Mouse (Mus musculus) embryonic fibroblast, embryonic 13.5 days (primary cell): ENCODE measurements at regions not wholly inside any gene's neighbourhood (a gene's known extent, or its start where the extent isn't known, plus 50 kb on each side); places are given as distances from the start of the nearest gene placed in this dataset.

ENCODE experiments used
- H3K27ac ChIP-seq: 2 replicates; pipeline ENCODE4 v1.5.1; 2012; ENCODE audit warnings: low read length, control low read depth, inconsistent platforms; ENCODE audit not compliant: insufficient read depth
- H3K4me1 ChIP-seq: 2 replicates; pipeline ENCODE4 v1.6.1; 2011; ENCODE audit warnings: low read length; ENCODE audit not compliant: control insufficient read depth, insufficient read depth
- H3K4me3 ChIP-seq: 2 replicates; pipeline ENCODE4 v1.5.1; 2011; ENCODE audit warnings: mild to moderate bottlenecking, control low read depth, low read length; ENCODE audit not compliant: insufficient read depth
- CTCF ChIP-seq: IDR thresholded peaks from 2 replicates; pipeline ENCODE4 v1.5.1; 2011; ENCODE audit warnings: mild to moderate bottlenecking, control low read depth, low read length, moderate library complexity, borderline replicate concordance; ENCODE audit not compliant: insufficient read depth
- POLR2A ChIP-seq: IDR thresholded peaks from 2 replicates; pipeline ENCODE4 v1.6.1; 2011; ENCODE audit warnings: low read depth, mild to moderate bottlenecking, control low read depth, low read length, moderate library complexity

- no peaks in the 10 kb centered on the region; the same call in 1 of the 2 replicates for H3K4me1 ChIP-seq
- TF ChIP-seq POLR2A (no peak), CTCF (no peak)
- H3K4me3 ChIP-seq = no peak overlapping the region
- no peak overlapping the region for H3K27ac ChIP-seq
These were observed 235.4 kb downstream of the Fam49a start for GRCm38 (mm10) chr12:12497277-12497841.

GRCm38 (mm10) chr12:12496593-12497141, 234.7 kb downstream of the Fam49a start:
- Histone ChIP-seq H3K4me3 (no peak overlapping the region), H3K27ac (no peak overlapping the region), H3K4me1 (no peaks in the 10 kb centered on the region; the same call in 1 of the 2 replicates)
- no peak for TF ChIP-seq CTCF
- no peak for TF ChIP-seq POLR2A

GRCm38 (mm10) chr12:12490173-12490572, 228.2 kb downstream of the Fam49a start:
- Histone ChIP-seq H3K27ac (no peak overlapping the region), H3K4me1 (no peaks in the 10 kb centered on the region), H3K4me3 (no peak overlapping the region)
- TF ChIP-seq POLR2A = no peak
- no peak for TF ChIP-seq CTCF

GRCm38 (mm10) chr12:12488090-12488489, 226.2 kb downstream of the Fam49a start:
- Histone ChIP-seq H3K27ac (no peak overlapping the region), H3K4me3 (no peak overlapping the region), H3K4me1 (no peaks in the 10 kb centered on the region)
- TF ChIP-seq POLR2A = no peak
- TF ChIP-seq CTCF = no peak

- Histone ChIP-seq H3K4me1 (no peaks in the 10 kb centered on the region), H3K4me3 (no peak overlapping the region), H3K27ac (no peak overlapping the region)
- TF ChIP-seq POLR2A = no peak
- TF ChIP-seq CTCF = no peak
These were observed 224.9 kb downstream of the Fam49a start for GRCm38 (mm10) chr12:12486656-12487356.

- H3K27ac ChIP-seq = no peak overlapping the region
- no peak for TF ChIP-seq POLR2A
- TF ChIP-seq CTCF = no peak
- H3K4me3 ChIP-seq = no peak overlapping the region
- H3K4me1 ChIP-seq = no peaks in the 10 kb centered on the region
These were observed 223.2 kb downstream of the Fam49a start for GRCm38 (mm10) chr12:12484921-12485680.

- TF ChIP-seq POLR2A (no peak), CTCF (no peak)
- no peak overlapping the region for H3K27ac ChIP-seq
- no peak overlapping the region for H3K4me3 ChIP-seq
- H3K4me1 ChIP-seq = no peaks in the 10 kb centered on the region
These were observed 218.5 kb downstream of the Fam49a start for GRCm38 (mm10) chr12:12480451-12480850.

- TF ChIP-seq CTCF (no peak), POLR2A (no peak)
- H3K4me3 ChIP-seq = no peak overlapping the region
These were observed 190.1 kb downstream of the Fam49a start for GRCm38 (mm10) chr12:12452086-12452485.

GRCm38 (mm10) chr12:12446768-12447167, 184.8 kb downstream of the Fam49a start:
- Histone ChIP-seq H3K4me3 (no peak overlapping the region), H3K27ac (no peak overlapping the region), H3K4me1 (no peaks in the 10 kb centered on the region)
- TF ChIP-seq POLR2A = no peak
- no peak for TF ChIP-seq CTCF

More at GRCm38 (mm10) chr12:12452086-12452485, 190.1 kb downstream of the Fam49a start:
- Histone ChIP-seq H3K27ac (no peak overlapping the region), H3K4me1 (no peaks in the 10 kb centered on the region)
